Mouse (Mus musculus) left cerebral cortex, adult 6 months (tissue): ENCODE measurements around the gene Pla2g4e. TPM values are rescaled to one million over a fixed set of nuclear protein-coding genes. Genes with fewer than 3 reads are reported as not detected.

Experiments
- long read RNA-seq, 2 experiments: library from polyadenylated mRNA; unstranded; transcript quantifications; one replicate each; pipeline ENCODE4 v2.0.0; 2019 to 2020
- polyA plus RNA-seq: library from polyadenylated mRNA; unstranded; fragments of <200 nt; fragmentation: Nextera tagmentation; gene quantifications from 2 replicates; pipeline ENCODE4 v1.2.3, GENCODE M21; 2021

Pla2g4e gene
- polyA plus RNA-seq: 2.7 and 2.9 TPM in 2 replicates
- long read RNA-seq, experiment 1, full-length matches to known transcripts: 2 of 11 reads
- long read RNA-seq, experiment 1, partial matches to known transcripts: 1 of 11 reads
- long read RNA-seq, experiment 1, other reads (novel, unspliced or antisense): 8 of 11 reads
- long read RNA-seq, experiment 2, full-length matches to known transcripts: 1 of 7 reads
- long read RNA-seq, experiment 2, partial matches to known transcripts: 1 of 7 reads
- long read RNA-seq, experiment 2, other reads (novel, unspliced or antisense): 5 of 7 reads

GRCm38 (mm10) chr2:120244679-120245420, at the start of gene Pla2g4e:
Pla2g4e (minus strand) TSS chr2:120245335.

GRCm38 (mm10) chr2:120288995-120289394, 43.9 kb upstream of the Pla2g4e start, which contains the start of gene Pla2g4d:
Pla2g4d (minus strand) TSS chr2:120289197.

GRCm38 (mm10) chr2:120154361-120154894, 90.7 kb downstream of the Pla2g4e start, which contains the start of gene Ehd4:
Ehd4 (minus strand) TSS chr2:120154606.

Other genes with a start within 250 kb of the Pla2g4e start
- 5.1 and 5.2 TPM in 2 replicates for gene Jmjd7, start 217.9 kb downstream of the Pla2g4e start, polyA plus RNA-seq
- 2.1 and 2.4 TPM in 2 replicates for gene Gm28042, start 217.8 kb downstream of the Pla2g4e start, polyA plus RNA-seq
- gene Pla2g4b, start 211.9 kb downstream of the Pla2g4e start, polyA plus RNA-seq: 1.2 TPM in 1 of 2 replicates, not detected in the other
- gene Ehd4, start 90.7 kb downstream of the Pla2g4e start, polyA plus RNA-seq: 8.2 and 10.7 TPM in 2 replicates
- gene Pla2g4d, start 43.9 kb upstream of the Pla2g4e start, polyA plus RNA-seq: 0.03 TPM in 1 of 2 replicates, not detected in the other
- not detected in 2 replicates for gene Pla2g4f, start 68.8 kb upstream of the Pla2g4e start, polyA plus RNA-seq
- gene Vps39, start 107.8 kb upstream of the Pla2g4e start, polyA plus RNA-seq: 23.1 and 25.4 TPM in 2 replicates
- gene Ganc, start 158.6 kb upstream of the Pla2g4e start, polyA plus RNA-seq: 5.5 and 5.6 TPM in 2 replicates
- 3.5 and 4.7 TPM in 2 replicates for gene Tmem87a, start 158.8 kb upstream of the Pla2g4e start, polyA plus RNA-seq
- 3.1 and 4.8 TPM in 2 replicates for gene Capn3, start 210.7 kb upstream of the Pla2g4e start, polyA plus RNA-seq